25 mouse cellular contexts compared by ENCODE assay signal in the genomic region with DNA sequence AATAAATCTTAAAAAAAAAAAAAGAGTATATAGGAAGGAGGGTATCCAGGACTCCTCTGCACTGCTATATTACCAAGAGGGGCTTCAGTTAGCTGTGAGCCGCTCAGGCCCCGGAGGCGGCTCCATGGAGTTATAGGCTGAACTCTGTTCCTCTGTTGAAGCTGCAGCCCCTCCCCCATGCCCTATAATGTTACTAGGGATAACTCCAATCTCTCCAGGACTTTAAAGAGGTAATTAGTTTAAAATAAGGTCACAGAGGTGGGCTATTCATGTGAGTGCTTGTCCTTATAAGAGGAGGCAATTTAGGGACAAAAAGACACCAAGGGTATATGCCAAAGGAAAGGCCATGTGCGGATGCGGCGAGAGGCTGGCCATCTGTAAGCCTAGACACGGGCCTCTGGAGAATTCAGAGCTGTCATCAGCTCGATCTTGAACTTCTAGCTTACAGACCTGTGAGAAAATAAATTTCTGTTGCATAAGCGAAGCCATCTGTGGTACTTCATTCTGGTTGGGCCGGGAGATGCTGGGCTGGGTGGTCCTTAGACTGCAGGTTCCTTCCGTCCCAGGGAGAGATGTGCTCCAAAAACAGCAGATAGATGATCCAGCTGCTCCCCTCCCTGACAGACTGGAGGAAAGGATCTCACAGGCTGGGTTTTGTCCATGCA.
DNase-seq lines count a peak whose midpoint lies in the region; ATAC-seq lines count a peak whose summit lies in the region.
"Had no signal": no experiment of that assay in that cellular context is flagged by ENCODE, and none has a peak within 500 bp of the region (broad histone marks: within the 10 kb centered on the region; RNA-seq: fewer than 3 reads in every experiment).

No protein-coding gene starts in this region.

- no peaks in the 10 kb centered on the region for H3K27me3 ChIP-seq in forebrain, embryonic 15.5 days
- peaks cover 33% of the 10 kb centered on the region for H3K27me3 ChIP-seq in forebrain, embryonic 12.5 days
- no peaks in the 10 kb centered on the region for H3K27me3 ChIP-seq in hindbrain, embryonic 11.5 days (ENCODE audit: control insufficient read depth, insufficient read depth, low read length)
- no peaks in the 10 kb centered on the region for H3K27me3 ChIP-seq in hindbrain, embryonic 13.5 days
- H3K27me3 ChIP-seq in embryonic facial prominence, embryonic 11.5 days (ENCODE audit: control insufficient read depth, insufficient read depth, low read length): no peaks in the 10 kb centered on the region
- no peaks in the 10 kb centered on the region for H3K27me3 ChIP-seq in limb, embryonic 10.5 days (ENCODE audit: low read depth, poor library complexity, severe bottlenecking)
- H3K27me3 ChIP-seq: CH12.LX; embryonic facial prominence, embryonic 15.5 days; liver, embryonic 15.5 days; Patski had no signal

- no peak overlapping the region for H3K9ac ChIP-seq in forebrain, embryonic 15.5 days (replicated peaks)
- H3K9ac ChIP-seq in forebrain, embryonic 12.5 days: no peak overlapping the region
- H3K9ac ChIP-seq in hindbrain, embryonic 11.5 days (ENCODE audit: low read depth, low read length): no peak overlapping the region
- no peak overlapping the region for H3K9ac ChIP-seq in hindbrain, embryonic 13.5 days
- H3K9ac ChIP-seq in embryonic facial prominence, embryonic 11.5 days (replicated peaks; ENCODE audit: low read length): no peak overlapping the region
- H3K9ac ChIP-seq: embryonic facial prominence, embryonic 15.5 days; heart, embryonic 15.5 days; hindbrain, embryonic 14.5 days; liver, embryonic 15.5 days had no signal

- H3K27ac ChIP-seq in forebrain, embryonic 15.5 days (replicated peaks): peak overlapping the region; percentile 50; the same call in 1 of the 2 replicates
- H3K27ac ChIP-seq in forebrain, embryonic 12.5 days: no peak overlapping the region
- H3K27ac ChIP-seq in hindbrain, embryonic 11.5 days (ENCODE audit: low read depth, low read length): no peak overlapping the region
- no peak overlapping the region for H3K27ac ChIP-seq in hindbrain, embryonic 13.5 days
- no peak overlapping the region for H3K27ac ChIP-seq in embryonic facial prominence, embryonic 11.5 days (replicated peaks; ENCODE audit: low read depth, low read length)
- peak overlapping the region; percentile 50 for H3K27ac ChIP-seq in limb, embryonic 10.5 days
- H3K27ac ChIP-seq: heart, embryonic 15.5 days; hindbrain, embryonic 14.5 days; left cerebral cortex, adult 2 months; liver, embryonic 15.5 days; macrophage; stomach, postnatal 0 days had no signal

- no peak overlapping the region for H3K4me2 ChIP-seq in forebrain, embryonic 15.5 days (replicated peaks)
- H3K4me2 ChIP-seq in forebrain, embryonic 12.5 days: no peak overlapping the region
- H3K4me2 ChIP-seq in hindbrain, embryonic 11.5 days (replicated peaks; ENCODE audit: low read depth, low read length): no peak overlapping the region
- H3K4me2 ChIP-seq in hindbrain, embryonic 13.5 days: no peak overlapping the region
- no peak overlapping the region for H3K4me2 ChIP-seq in embryonic facial prominence, embryonic 11.5 days (ENCODE audit: low read depth, low read length)
- H3K4me2 ChIP-seq: embryonic facial prominence, embryonic 15.5 days; heart, embryonic 15.5 days; hindbrain, embryonic 14.5 days; liver, embryonic 15.5 days; midbrain, embryonic 11.5 days had no signal

- ATAC-seq in forebrain, embryonic 15.5 days (replicated peaks): no peak
- no peak for ATAC-seq in forebrain, embryonic 12.5 days (ENCODE audit: low FRiP score)
- ATAC-seq in hindbrain, embryonic 11.5 days (ENCODE audit: low FRiP score): no peak
- ATAC-seq in hindbrain, embryonic 13.5 days (ENCODE audit: low FRiP score): no peak
- no peak for ATAC-seq in embryonic facial prominence, embryonic 11.5 days (replicated peaks; ENCODE audit: insufficient number of reproducible peaks, low FRiP score, low TSS enrichment, low read depth)
- ATAC-seq: Patski had no signal

- whole genome bisulfite sequencing in forebrain, embryonic 15.5 days: 60% methylated on average over 11 of the region's 11 CpGs
- 68% methylated on average over 11 of the region's 11 CpGs for WGBS in forebrain, embryonic 12.5 days
- 50% methylated on average over 11 of the region's 11 CpGs for WGBS in hindbrain, embryonic 11.5 days
- WGBS in hindbrain, embryonic 13.5 days: 54% methylated on average over 11 of the region's 11 CpGs
- WGBS in embryonic facial prominence, embryonic 11.5 days: 36% methylated on average over 11 of the region's 11 CpGs
- WGBS in limb, embryonic 10.5 days: 49% methylated on average over 11 of the region's 11 CpGs

- H3K4me1 ChIP-seq in forebrain, embryonic 15.5 days: peaks cover 64% of the 10 kb centered on the region
- peaks cover 58% of the 10 kb centered on the region for H3K4me1 ChIP-seq in forebrain, embryonic 12.5 days
- peaks cover 10% of the 10 kb centered on the region for H3K4me1 ChIP-seq in hindbrain, embryonic 11.5 days (replicated peaks; ENCODE audit: control insufficient read depth, insufficient read depth, low read length)
- H3K4me1 ChIP-seq in hindbrain, embryonic 13.5 days (replicated peaks): peaks cover 68% of the 10 kb centered on the region
- H3K4me1 ChIP-seq in embryonic facial prominence, embryonic 11.5 days (ENCODE audit: control insufficient read depth, insufficient read depth, low read length): peaks cover 6% of the 10 kb centered on the region
- H3K4me1 ChIP-seq in limb, embryonic 10.5 days: peaks cover 69% of the 10 kb centered on the region
- H3K4me1 ChIP-seq: liver, embryonic 15.5 days had no signal

- DNase-seq in hindbrain, embryonic 11.5 days (ENCODE audit: low spot score): peak; percentile 54
- peak; percentile 46 for DNase-seq in embryonic facial prominence, embryonic 11.5 days (ENCODE audit: low spot score)
- no peak for DNase-seq in limb, embryonic 10.5 days (ENCODE audit: low spot score)
- no peak for DNase-seq in cerebellum, adult 11-12 months
- DNase-seq: B cell, adult 2 months; cerebellum, adult 2 months; cerebellum, postnatal 36 days; gastrocnemius, postnatal 25 days; kidney, adult 2 months; kidney, postnatal 10 days; liver had no signal

- H3K36me3 ChIP-seq in forebrain, embryonic 15.5 days: no peaks in the 10 kb centered on the region
- no peaks in the 10 kb centered on the region for H3K36me3 ChIP-seq in forebrain, embryonic 12.5 days (replicated peaks)
- no peaks in the 10 kb centered on the region for H3K36me3 ChIP-seq in hindbrain, embryonic 11.5 days (ENCODE audit: control insufficient read depth, insufficient read depth, low read length)
- no peaks in the 10 kb centered on the region for H3K36me3 ChIP-seq in hindbrain, embryonic 13.5 days
- H3K36me3 ChIP-seq in embryonic facial prominence, embryonic 11.5 days (replicated peaks; ENCODE audit: control insufficient read depth, insufficient read depth, low read depth, low read length): no peaks in the 10 kb centered on the region
- H3K36me3 ChIP-seq in limb, embryonic 10.5 days: no peaks in the 10 kb centered on the region
- H3K36me3 ChIP-seq: embryonic facial prominence, embryonic 15.5 days; G1E; heart, embryonic 15.5 days; liver, embryonic 15.5 days had no signal

- no peak overlapping the region for H3K4me3 ChIP-seq in forebrain, embryonic 15.5 days
- no peak overlapping the region for H3K4me3 ChIP-seq in forebrain, embryonic 12.5 days (replicated peaks)
- no peak overlapping the region for H3K4me3 ChIP-seq in hindbrain, embryonic 11.5 days (ENCODE audit: low read depth, low read length)
- H3K4me3 ChIP-seq in hindbrain, embryonic 13.5 days: no peak overlapping the region
- no peak overlapping the region for H3K4me3 ChIP-seq in embryonic facial prominence, embryonic 11.5 days (ENCODE audit: low read depth, low read length)
- H3K4me3 ChIP-seq in limb, embryonic 10.5 days: no peak overlapping the region
- H3K4me3 ChIP-seq: embryonic facial prominence, embryonic 15.5 days; heart, embryonic 15.5 days; left cerebral cortex, adult 2 months; liver, embryonic 15.5 days had no signal

- H3K9me3 ChIP-seq in forebrain, embryonic 15.5 days: no peaks in the 10 kb centered on the region
- H3K9me3 ChIP-seq in forebrain, embryonic 12.5 days: no peaks in the 10 kb centered on the region
- no peaks in the 10 kb centered on the region for H3K9me3 ChIP-seq in hindbrain, embryonic 11.5 days (ENCODE audit: control insufficient read depth, low read length)
- H3K9me3 ChIP-seq in hindbrain, embryonic 13.5 days: no peaks in the 10 kb centered on the region
- H3K9me3 ChIP-seq in embryonic facial prominence, embryonic 11.5 days (replicated peaks; ENCODE audit: control insufficient read depth, low read length): no peaks in the 10 kb centered on the region
- H3K9me3 ChIP-seq in limb, embryonic 10.5 days (replicated peaks): no peaks in the 10 kb centered on the region
- H3K9me3 ChIP-seq: embryonic facial prominence, embryonic 15.5 days; G1E; heart, embryonic 15.5 days; liver, embryonic 15.5 days had no signal

Comparison
In these comparisons a context has a peak if more than half of its experiments do, and no peak if none do; other contexts are left out.
1. H3K27ac ChIP-seq: peak in forebrain, embryonic 15.5 days (single experiment) and limb, embryonic 10.5 days (single experiment); none in forebrain, embryonic 12.5 days (single experiment), hindbrain, embryonic 11.5 days (single experiment), hindbrain, embryonic 13.5 days (single experiment) and embryonic facial prominence, embryonic 11.5 days (single experiment).
2. DNase-seq: peak in hindbrain, embryonic 11.5 days (single experiment) and embryonic facial prominence, embryonic 11.5 days (single experiment); none in limb, embryonic 10.5 days (single experiment) and cerebellum, adult 11-12 months (single experiment).